Mouse (Mus musculus): ENCODE data around the gene Gm8113.
A peak's percentile ranks its signal among the peaks of the same experiment; 100 is the strongest.
"Not testable (repeated sequence)": the region's sequence is repeated elsewhere in the genome, so short reads cannot be mapped to it uniquely, and the experiment has no call there.

Gm8113 gene

DNA sequence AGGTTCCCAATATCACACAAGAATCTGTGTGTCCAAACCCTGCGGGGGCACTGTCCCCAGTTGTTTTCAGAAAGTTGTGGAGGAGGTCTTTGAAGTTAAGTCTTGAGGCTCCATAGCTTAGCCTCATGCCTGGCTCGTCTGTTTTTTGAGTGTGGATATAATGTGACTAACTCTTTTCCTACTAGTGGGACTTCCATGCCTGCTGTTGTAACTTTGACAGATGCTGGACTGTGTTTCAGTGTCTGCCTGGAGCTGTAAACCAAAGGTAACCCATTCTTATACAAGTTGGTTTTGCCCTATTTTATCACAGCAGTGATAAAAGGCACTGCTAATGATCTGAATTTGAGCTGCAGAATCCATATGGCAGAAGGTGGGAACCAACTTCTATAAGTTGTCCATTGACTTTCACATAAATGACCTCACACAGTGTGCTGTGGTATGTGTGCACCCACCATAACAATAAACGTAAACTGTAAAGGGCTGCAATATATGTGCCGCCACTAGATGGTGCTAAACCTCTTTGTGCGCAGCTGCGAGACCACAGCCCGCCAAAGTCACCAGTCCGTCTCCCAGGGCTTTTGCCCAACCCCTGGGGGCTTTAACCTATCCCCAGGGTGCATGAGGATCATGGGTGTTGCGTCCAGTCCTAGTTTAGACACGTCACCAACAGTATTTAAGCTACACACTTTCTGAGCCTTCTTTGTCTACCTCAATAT lies at the start of gene Gm8113:
Gene Gm8113, plus strand, starts transcription at position 703 of the 716 bp plus-strand sequence.
- peak; percentile 61 for DNase-seq

DNA sequence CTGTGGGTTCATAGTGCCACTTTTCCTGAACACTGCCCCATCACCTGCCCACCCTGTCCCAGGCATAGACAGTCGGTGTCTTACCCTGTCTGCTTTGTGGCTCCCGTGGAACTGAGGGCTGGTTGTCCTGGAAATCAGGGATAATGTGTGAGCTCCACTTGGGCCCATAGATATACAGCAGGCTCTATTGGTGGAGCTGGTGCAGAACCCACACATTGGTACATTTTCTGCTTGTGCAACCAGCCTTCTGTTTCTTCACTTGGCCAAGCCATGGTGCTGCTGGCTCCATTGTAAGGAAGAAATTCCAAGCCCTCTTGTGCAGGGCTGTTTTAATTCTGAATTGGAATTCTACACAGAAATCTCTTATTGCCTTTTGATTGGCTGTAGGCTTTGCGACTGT lies 49.8 kb upstream of the Gm8113 start, which contains the start of gene Ear1:
Gene Ear1, minus strand, starts transcription at position 101 of the 400 bp plus-strand sequence.
- not testable (repeated sequence) for DNase-seq

DNA sequence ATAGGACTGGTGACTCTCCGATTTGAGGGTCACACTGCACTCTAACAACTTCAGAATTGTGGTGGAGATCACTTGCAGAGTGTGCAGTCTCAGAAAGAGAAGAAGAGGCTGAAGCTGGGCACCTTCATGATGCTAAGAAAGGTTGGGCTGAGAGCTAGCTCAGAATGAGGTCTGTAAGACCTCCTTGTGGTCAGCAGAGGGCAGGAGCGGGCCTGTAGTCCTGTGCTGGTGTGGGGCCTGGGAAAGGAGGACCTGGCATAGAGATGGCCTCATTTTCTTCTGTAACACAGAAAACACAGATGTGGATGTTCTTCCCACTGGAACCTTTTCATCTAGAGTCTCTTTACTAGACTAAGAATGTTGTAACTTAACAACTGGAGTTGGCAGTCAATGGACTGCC lies 47.4 kb upstream of the Gm8113 start:
- not testable (repeated sequence) for DNase-seq

DNA sequence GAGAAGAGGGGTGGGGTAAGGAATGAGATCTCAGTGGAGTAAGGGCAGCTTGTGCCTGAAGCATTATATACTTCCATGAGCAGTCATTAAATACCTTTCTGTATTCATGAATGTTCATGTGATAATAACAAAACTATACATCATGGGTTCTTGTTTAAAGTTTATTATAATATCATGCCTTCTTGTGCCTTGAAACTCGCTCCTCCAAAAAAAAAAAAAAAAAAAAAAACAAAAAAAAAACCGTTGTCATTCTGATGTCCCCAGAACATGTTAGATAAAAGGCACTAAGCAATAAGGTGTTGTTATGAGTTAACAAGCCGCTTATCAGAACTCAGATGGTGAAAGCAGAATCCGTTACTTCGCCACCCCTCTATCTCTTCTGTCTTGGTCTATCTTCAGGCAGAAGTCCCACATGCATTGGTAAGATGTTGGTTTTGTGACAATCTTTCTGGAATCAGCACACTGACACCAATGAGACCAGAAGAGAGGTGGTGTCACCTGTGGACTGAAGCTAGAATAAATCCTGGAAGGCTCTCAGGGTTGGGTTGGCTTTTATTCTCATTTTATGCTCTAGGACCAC lies 45.1 kb upstream of the Gm8113 start:
- DNase-seq, result not testable (repeated sequence)

DNA sequence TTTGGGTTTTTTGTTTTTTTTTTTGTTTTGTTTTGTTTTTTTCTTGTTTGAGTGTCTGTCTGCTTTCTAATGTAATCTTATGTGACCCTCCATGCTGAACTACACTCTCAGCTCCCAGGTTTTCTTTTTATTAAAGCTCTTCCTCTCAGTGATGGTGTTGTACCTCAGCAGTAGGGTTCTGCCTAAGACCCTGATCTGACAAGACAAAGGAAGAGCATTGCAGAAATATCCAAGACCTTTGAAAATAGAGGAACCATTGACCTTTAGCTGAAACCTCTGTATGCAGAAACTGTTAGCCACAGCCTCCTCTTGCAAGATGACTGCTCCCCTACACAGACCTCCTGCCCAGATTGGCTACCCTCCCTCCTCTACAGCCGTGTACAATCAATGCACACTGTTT lies 39.0 kb upstream of the Gm8113 start:
- DNase-seq, result not testable (repeated sequence)

DNA sequence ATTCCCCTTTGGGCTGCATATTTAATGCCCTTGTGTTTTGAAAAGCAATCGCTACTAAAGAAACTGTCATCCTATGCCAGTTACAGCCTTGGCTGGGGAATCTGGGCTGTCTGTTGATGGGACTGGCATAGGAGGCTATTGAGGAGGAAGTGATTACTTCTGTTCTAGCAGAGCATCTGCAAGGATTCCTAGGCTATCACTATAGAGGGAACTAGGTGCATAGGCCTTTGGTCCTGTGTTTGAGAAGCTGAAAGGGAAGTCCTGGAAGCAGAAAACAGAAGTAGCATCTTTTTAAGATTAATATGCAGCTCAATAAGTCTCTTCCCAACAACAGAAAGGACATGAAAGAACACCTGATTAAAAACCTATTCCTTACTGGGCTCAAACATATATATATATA lies 33.9 kb upstream of the Gm8113 start:
- DNase-seq, result not testable (repeated sequence)

DNA sequence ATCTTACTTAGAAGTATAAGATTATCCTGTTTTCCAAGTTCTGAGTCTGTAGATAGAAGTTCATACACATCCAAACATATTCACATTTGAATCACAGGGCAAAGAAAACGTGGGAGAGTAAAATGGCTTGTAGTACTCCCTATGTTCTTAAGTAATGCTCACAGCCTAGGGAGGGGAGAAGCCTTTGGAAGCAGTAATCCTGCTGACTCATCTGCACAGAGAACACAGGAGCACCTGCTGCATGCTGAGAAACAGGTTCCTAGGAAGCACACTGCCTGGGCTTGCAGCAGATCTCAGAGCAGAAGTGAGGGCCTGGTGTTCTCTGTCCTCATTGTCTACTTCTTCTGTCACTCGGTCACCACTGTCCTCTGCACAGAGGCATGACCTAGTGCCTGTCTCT lies 29.8 kb upstream of the Gm8113 start:
- not testable (repeated sequence) for DNase-seq

GRCm38 (mm10) chr14:43898577-43898976 lies 26.6 kb upstream of the Gm8113 start:
- DNase-seq, result not testable (repeated sequence)

- DNase-seq, result not testable (repeated sequence)
These were observed 7.0 kb upstream of the Gm8113 start for GRCm38 (mm10) chr14:43918214-43918613.

DNA sequence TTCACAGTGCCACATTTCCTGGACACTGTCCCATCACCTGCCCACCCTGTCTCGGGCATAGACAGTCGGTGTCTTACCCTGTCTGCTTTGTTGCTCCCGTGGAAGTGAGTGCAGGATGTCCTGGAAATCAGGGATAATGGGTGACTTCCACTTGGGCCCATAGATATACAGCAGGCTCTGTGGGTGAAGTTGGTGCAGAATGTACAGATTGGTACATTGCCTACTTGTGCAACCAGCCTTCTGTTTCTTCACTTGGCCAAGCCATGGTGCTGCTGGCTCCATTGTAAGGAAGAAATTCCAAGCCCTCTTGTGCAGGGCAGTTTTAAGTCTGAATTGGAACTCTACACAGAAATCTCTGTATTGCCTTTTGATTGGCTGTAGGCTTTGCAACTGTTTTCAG lies 1.7 kb upstream of the Gm8113 start, which contains the start of gene Ear10:
Gene Ear10, minus strand, starts transcription at position 101 of the 400 bp plus-strand sequence.
- DNase-seq, result not testable (repeated sequence)

GRCm38 (mm10) chr14:43925404-43925950 lies 287 bp downstream of the Gm8113 start:
- DNase-seq, result not testable (repeated sequence)

GRCm38 (mm10) chr14:43932991-43933390 lies 7.8 kb downstream of the Gm8113 start:
- DNase-seq, result peak; percentile 33

DNA sequence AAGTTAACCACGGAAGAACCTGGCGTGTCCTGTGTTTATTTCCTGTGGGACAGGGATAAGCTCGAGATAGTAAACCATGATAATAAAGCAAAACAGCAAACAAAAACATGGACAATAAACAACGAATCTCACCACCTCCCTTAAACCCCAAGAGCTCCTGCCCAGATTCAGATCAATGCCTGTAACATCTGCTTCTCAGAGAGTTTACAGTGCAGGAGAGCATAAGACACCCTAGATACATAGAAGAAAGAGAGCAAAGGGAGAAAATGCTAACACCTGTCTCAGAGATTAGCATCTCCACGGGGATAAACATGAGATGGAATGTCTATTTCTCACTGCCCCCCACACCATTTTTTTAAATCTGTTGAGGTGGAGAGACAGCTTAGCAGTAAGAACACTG lies 8.2 kb downstream of the Gm8113 start:
- DNase-seq, result not testable (repeated sequence)

DNA sequence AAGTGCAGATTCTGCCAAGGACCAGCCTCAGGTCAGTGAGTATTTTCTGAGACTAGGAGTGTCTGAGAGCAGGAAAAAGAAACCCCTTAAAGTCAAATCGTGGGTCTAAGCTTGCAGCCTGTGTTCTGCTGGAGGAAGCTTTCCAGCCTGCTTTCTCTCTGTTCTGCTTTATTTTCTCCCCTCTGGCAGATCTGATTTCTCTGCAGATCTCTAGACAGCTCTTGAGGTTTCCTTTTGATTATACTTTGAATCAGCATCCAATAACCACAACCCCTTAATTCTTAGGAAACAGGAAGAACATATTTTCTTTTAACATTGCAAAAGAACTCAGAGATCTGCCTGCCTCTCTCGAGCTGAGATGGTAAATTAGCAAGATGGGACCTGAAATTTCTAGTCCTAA lies 28.2 kb downstream of the Gm8113 start:
- not testable (repeated sequence) for DNase-seq

DNA sequence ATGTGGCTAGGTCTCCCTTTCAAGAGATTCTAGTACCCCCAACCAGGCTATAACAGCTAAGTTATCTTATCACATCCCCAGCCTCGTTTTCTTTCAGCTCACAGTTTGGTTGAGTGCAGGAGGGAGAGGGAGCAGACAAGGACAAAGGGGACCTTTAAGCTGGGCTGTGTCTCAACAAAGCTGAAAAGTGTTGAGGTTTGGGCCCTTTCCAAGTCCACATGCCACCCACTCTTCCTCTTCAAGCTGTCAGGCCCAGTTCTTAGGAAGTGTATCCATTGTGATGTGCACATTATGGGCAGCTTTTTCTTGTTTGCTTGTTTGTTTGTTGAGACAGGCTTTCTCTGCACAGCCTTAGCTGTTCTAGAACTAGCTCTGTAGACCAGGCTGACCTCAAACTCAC lies 29.9 kb downstream of the Gm8113 start:
- DNase-seq, result not testable (repeated sequence)

DNA sequence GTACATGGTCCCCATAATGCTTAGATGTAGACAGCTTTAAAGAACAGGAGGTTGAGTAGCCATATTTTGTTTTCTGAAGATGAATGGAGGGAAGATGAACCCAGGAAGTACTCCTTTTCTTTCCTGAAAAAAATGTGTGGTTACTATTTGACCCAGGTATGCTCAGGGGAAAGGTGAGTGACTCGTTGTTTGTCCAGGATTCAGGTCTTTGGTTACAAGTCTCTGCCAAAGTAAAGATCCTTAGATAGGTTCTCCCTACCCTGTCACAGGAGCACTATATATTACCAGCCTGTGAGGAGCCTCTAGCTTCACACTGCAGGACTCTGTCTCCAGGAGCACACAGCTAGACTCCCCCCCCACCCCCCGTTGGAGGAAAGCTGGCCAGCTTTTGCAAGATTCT lies 31.6 kb downstream of the Gm8113 start, which contains the start of gene Ang5:
Gene Ang5, plus strand, starts transcription at position 301 of the 400 bp plus-strand sequence.
- not testable (repeated sequence) for DNase-seq
